Mouse (Mus musculus) hindbrain, embryonic 16.5 days (tissue): ENCODE results near the gene Btg2. TPM values are rescaled to one million over a fixed set of nuclear protein-coding genes. Genes with fewer than 3 reads are reported as not detected.

ENCODE experiments used
- ATAC-seq: fragments of 200-750 bp; cut with Nextera tagmentation; 2 replicates; pipeline ENCODE4 v1.8.0; 2017; ENCODE audit warnings: moderate TSS enrichment, moderate library complexity
- H3K27ac ChIP-seq: fragments of 300-500 bp; sonication (generic); 2 replicates; pipeline ENCODE4 v1.5.1; 2014; ENCODE audit warnings: low read depth, mild to moderate bottlenecking, control low read depth, low read length, moderate library complexity
- H3K27me3 ChIP-seq: fragments of 300-500 bp; sonication (generic); replicated peaks from 2 replicates; pipeline ENCODE4 v1.6.1; 2014; ENCODE audit warnings: low read length; ENCODE audit not compliant: control insufficient read depth, insufficient read depth
- H3K36me3 ChIP-seq: fragments of 300-500 bp; sonication (generic); 2 replicates; pipeline ENCODE4 v1.6.1; 2014; ENCODE audit warnings: mild to moderate bottlenecking, low read length, moderate library complexity, mixed read lengths; ENCODE audit not compliant: control insufficient read depth, insufficient read depth
- H3K4me1 ChIP-seq: fragments of 300-500 bp; sonication (generic); 2 replicates; pipeline ENCODE4 v1.6.1; 2014; ENCODE audit warnings: low read depth, low read length; ENCODE audit not compliant: control insufficient read depth, insufficient read depth
- H3K4me2 ChIP-seq: fragments of 300-500 bp; sonication (generic); 2 replicates; pipeline ENCODE4 v1.6.1; 2014; ENCODE audit warnings: mild to moderate bottlenecking, low read length, control low read depth, moderate library complexity
- H3K4me3 ChIP-seq: fragments of 300-500 bp; sonication (generic); 2 replicates; pipeline ENCODE4 v1.5.1; 2014; ENCODE audit warnings: mild to moderate bottlenecking, low read length, control low read depth, moderate library complexity
- H3K9ac ChIP-seq: fragments of 300-500 bp; sonication (generic); 2 replicates; pipeline ENCODE4 v1.6.1; 2014; ENCODE audit warnings: low read depth, mild to moderate bottlenecking, control low read depth, low read length, moderate library complexity
- H3K9me3 ChIP-seq: fragments of 300-500 bp; sonication (generic); 2 replicates; pipeline ENCODE4 v1.6.1; 2014; ENCODE audit warnings: mild to moderate bottlenecking, low read length, moderate library complexity; ENCODE audit not compliant: control insufficient read depth
- WGBS: fragments of 180-500 bp; shearing (Covaris S2); extraction: QIAGEN DNeasy Blood & Tissue Kit; methylation state at CpG from one replicate; pipeline ENCODE4 v1.1.7; 2014; 5-methylcytosine and 5-hydroxymethylcytosine counted together
- polyA plus RNA-seq: library from polyadenylated mRNA; unstranded; fragments of >200 nt; fragmentation: Nextera tagmentation; extraction: Ambion mirVana; gene quantifications from 2 replicates; pipeline ENCODE4 v1.2.1, GENCODE M21; 2015

Btg2 gene
- 28.0 and 28.5 TPM in 2 replicates for polyA plus RNA-seq

GRCm38 (mm10) chr1:134078802-134079476, at the start of gene Btg2:
Gene Btg2, minus strand, starts transcription at chr1:134079120.
- Histone ChIP-seq H3K27me3 (no peaks in the 10 kb centered on the region), H3K4me2 (peak within 1 kb of the TSS; percentile 76), H3K9me3 (no peaks in the 10 kb centered on the region), H3K9ac (peak within 1 kb of the TSS; percentile 80), H3K36me3 (no peaks in the 10 kb centered on the region), H3K4me3 (peak within 1 kb of the TSS; percentile 70), H3K4me1 (peaks cover 31% of the 10 kb centered on the region), H3K27ac (peak within 1 kb of the TSS; percentile 85)
- under 1% methylated on average over 62 of the region's 62 CpGs for WGBS
- ATAC-seq, result peak; percentile 95

DNA sequence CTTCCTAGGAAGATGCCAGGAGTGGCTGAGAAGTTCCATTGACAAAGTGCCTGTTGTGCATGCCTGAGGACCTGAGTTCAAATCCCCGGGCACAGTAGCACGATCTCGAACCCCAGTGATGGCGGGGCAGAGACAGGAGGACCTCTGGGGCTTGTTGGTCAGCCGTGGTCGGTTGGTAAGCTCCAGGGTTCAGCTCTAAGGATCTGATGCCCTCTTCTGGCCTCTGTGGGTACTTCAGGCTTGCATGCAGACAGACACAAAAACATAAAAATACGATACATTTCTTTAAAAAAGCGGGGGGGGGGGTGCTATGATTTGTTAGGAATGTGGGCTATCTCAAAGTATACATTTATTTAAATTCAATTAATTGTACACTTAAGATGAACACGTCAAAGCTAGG, 43.3 kb upstream of the Btg2 start:
- Histone ChIP-seq H3K4me1 (no peaks in the 10 kb centered on the region; the same call in 1 of the 2 replicates), H3K36me3 (no peaks in the 10 kb centered on the region), H3K9me3 (no peaks in the 10 kb centered on the region), H3K4me3 (no peak overlapping the region), H3K27me3 (no peaks in the 10 kb centered on the region), H3K4me2 (no peak overlapping the region), H3K27ac (no peak overlapping the region), H3K9ac (no peak overlapping the region)
- ATAC-seq, result no peak
- WGBS, result 58% methylated on average over 9 of the region's 9 CpGs

- Histone ChIP-seq H3K4me1 (no peaks in the 10 kb centered on the region; the same call in 1 of the 2 replicates), H3K27ac (no peak overlapping the region), H3K9me3 (no peaks in the 10 kb centered on the region), H3K4me2 (peak overlapping the region; percentile 40), H3K4me3 (no peak overlapping the region), H3K27me3 (no peaks in the 10 kb centered on the region), H3K9ac (no peak overlapping the region), H3K36me3 (no peaks in the 10 kb centered on the region)
- 3% methylated on average over 5 of the region's 5 CpGs for WGBS
- ATAC-seq, result peak; percentile 86
Observed at GRCm38 (mm10) chr1:134120179-134120578, 41.3 kb upstream of the Btg2 start.

DNA sequence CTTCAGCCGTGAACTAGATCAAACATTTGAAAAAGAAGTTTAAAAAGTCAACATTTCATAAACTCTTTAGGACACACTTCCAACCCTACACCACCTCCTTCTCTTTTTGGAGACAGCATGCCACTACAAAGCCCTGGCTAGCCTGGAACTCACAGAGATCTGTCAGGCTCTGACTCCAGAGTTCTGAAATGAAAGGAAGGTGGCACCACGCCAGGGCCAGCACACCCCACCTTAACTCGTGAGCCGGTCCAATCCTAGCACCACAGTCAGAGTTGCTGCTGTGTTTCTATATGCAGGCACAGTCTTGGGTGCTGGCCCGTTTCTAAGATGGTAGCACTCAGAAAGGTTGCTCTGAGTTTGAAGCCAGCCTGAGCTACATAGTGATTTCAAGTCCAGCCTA, 38.2 kb upstream of the Btg2 start:
- no peaks in the 10 kb centered on the region for H3K27me3 ChIP-seq
- WGBS, result 71% methylated on average over 5 of the region's 5 CpGs
- no peak overlapping the region for H3K4me2 ChIP-seq
- H3K27ac ChIP-seq, result no peak overlapping the region
- H3K36me3 ChIP-seq, result no peaks in the 10 kb centered on the region
- no peak overlapping the region for H3K4me3 ChIP-seq
- H3K9me3 ChIP-seq, result no peaks in the 10 kb centered on the region
- no peak overlapping the region for H3K9ac ChIP-seq
- ATAC-seq, result no peak
- no peaks in the 10 kb centered on the region; the same call in 1 of the 2 replicates for H3K4me1 ChIP-seq

DNA sequence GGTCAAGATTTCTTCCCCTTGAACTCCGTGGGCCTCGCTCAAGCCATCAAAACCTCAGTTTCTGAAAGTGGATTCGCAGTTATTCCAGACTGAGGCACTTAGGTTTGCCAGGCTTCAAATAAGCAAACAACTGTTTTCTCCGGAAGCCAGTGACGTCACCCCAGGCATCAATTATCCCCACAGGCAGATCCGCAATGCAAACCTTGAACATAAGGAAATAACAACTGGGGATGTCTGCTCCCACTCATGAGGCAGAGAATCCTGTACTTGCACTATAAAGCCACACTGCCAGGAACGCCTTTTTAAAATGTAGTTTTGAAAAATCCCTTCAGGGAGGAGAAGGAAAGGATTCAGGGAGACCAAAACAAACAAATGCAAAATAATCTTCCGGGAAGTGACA, 36.5 kb upstream of the Btg2 start:
- ATAC-seq, result no peak
- no peak overlapping the region for H3K27ac ChIP-seq
- H3K4me3 ChIP-seq, result no peak overlapping the region
- H3K9me3 ChIP-seq, result no peaks in the 10 kb centered on the region
- H3K27me3 ChIP-seq, result no peaks in the 10 kb centered on the region
- WGBS, result 56% methylated on average over 8 of the region's 8 CpGs
- H3K4me2 ChIP-seq, result no peak overlapping the region
- no peak overlapping the region for H3K9ac ChIP-seq
- H3K4me1 ChIP-seq, result no peaks in the 10 kb centered on the region; the same call in 1 of the 2 replicates
- H3K36me3 ChIP-seq, result no peaks in the 10 kb centered on the region

GRCm38 (mm10) chr1:134114730-134115129, 35.8 kb upstream of the Btg2 start:
- Histone ChIP-seq H3K4me2 (no peak overlapping the region), H3K27ac (no peak overlapping the region), H3K4me3 (no peak overlapping the region), H3K36me3 (no peaks in the 10 kb centered on the region), H3K4me1 (no peaks in the 10 kb centered on the region), H3K27me3 (no peaks in the 10 kb centered on the region), H3K9me3 (no peaks in the 10 kb centered on the region), H3K9ac (no peak overlapping the region)
- ATAC-seq, result no peak
- WGBS, result 87% methylated on average over 13 of the region's 13 CpGs

GRCm38 (mm10) chr1:134114018-134114417, 35.1 kb upstream of the Btg2 start:
- no peak overlapping the region for H3K4me2 ChIP-seq
- no peaks in the 10 kb centered on the region for H3K36me3 ChIP-seq
- 86% methylated on average over 7 of the region's 7 CpGs for WGBS
- ATAC-seq, result no peak
- no peak overlapping the region for H3K27ac ChIP-seq
- H3K4me3 ChIP-seq, result no peak overlapping the region
- H3K27me3 ChIP-seq, result no peaks in the 10 kb centered on the region
- H3K4me1 ChIP-seq, result no peaks in the 10 kb centered on the region
- H3K9ac ChIP-seq, result no peak overlapping the region
- no peaks in the 10 kb centered on the region for H3K9me3 ChIP-seq

DNA sequence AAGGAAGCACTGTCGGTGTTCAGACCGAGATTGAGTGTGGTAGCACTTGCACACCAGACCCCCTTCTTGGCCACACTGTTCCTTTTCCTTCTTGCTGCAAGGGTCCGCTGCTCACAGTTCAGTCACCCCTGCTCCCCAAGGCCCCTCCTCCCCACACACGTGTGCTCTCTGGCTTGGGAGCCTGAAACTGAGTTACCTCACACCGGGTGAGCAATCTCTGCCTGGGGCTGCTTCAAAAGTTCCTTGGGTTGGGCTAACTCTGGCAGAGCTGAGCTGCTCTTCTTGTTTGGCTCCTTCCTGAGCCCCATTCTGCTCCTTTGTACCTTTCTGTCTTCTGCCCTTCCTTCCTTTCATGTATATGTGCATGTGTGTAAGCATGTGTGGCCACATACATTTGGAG, 34.6 kb upstream of the Btg2 start:
- H3K9me3 ChIP-seq, result no peaks in the 10 kb centered on the region
- no peak for ATAC-seq

DNA sequence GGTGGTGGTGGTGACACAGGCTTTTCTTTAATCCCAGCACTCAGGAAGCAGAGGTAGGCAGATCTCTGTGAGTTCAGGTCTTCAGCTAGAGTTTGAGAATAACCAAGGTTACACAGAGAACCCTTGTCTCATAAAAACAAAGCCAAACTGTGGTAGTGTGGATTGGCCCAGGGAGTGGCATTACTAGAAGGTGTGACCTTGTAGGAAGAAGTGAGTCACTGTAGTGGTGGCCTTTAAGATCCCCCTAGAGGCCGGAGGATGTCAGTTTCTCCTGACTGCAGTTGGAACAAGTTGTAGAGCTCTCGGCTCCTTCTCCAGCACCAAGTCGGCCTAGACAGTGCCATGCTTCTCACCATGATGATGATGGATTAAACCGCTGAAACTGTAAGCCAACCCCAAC, 32.1 kb upstream of the Btg2 start, which contains the start of gene Chit1:
Chit1 (plus strand) TSS at position 264 of the 400 bp plus-strand sequence.
- H3K36me3 ChIP-seq, result no peaks in the 10 kb centered on the region
- WGBS, result 73% methylated on average over 4 of the region's 4 CpGs
- H3K9me3 ChIP-seq, result no peaks in the 10 kb centered on the region
- no peaks in the 10 kb centered on the region for H3K4me1 ChIP-seq
- ATAC-seq, result no peak
- H3K4me3 ChIP-seq, result no peak within 1 kb of the TSS
- H3K27ac ChIP-seq, result no peak within 1 kb of the TSS
- H3K27me3 ChIP-seq, result no peaks in the 10 kb centered on the region
- no peak within 1 kb of the TSS for H3K4me2 ChIP-seq
- no peak within 1 kb of the TSS for H3K9ac ChIP-seq

More for the DNA sequence above, 34.6 kb upstream of the Btg2 start:
- no peaks in the 10 kb centered on the region for H3K4me1 ChIP-seq
- WGBS, result 61% methylated on average over 5 of the region's 5 CpGs
- no peak overlapping the region for H3K4me3 ChIP-seq
- H3K27ac ChIP-seq, result no peak overlapping the region
- no peak overlapping the region for H3K9ac ChIP-seq
- H3K36me3 ChIP-seq, result no peaks in the 10 kb centered on the region
- no peak overlapping the region for H3K4me2 ChIP-seq
- no peaks in the 10 kb centered on the region for H3K27me3 ChIP-seq
